Mouse (Mus musculus) ES-E14 (cell line): ENCODE results near the gene Ppp2r5e.

ENCODE experiments used
- CHD2 ChIP-seq: IDR thresholded peaks from 2 replicates; pipeline ENCODE4 v1.6.1; 2014; ENCODE audit warnings: mild to moderate bottlenecking, low read depth, low read length, inconsistent platforms
- HCFC1 ChIP-seq: IDR thresholded peaks from 2 replicates; pipeline ENCODE4 v1.6.1; 2012; ENCODE audit warnings: low read length, inconsistent platforms, borderline replicate concordance; ENCODE audit not compliant: insufficient read depth
- MAFK ChIP-seq: IDR thresholded peaks from 2 replicates; pipeline ENCODE4 v1.6.1; 2014; ENCODE audit warnings: mild to moderate bottlenecking, low read depth, low read length, inconsistent platforms; ENCODE audit not compliant: insufficient read depth
- ZC3H11A ChIP-seq: IDR thresholded peaks from 2 replicates; pipeline ENCODE4 v1.6.1; 2012; ENCODE audit warnings: low read depth, mild to moderate bottlenecking, inconsistent platforms, low read length, borderline replicate concordance
- ZNF384 ChIP-seq: IDR thresholded peaks from 2 replicates; pipeline ENCODE4 v1.6.1; 2012; ENCODE audit warnings: low read depth, low read length, inconsistent platforms

DNA sequence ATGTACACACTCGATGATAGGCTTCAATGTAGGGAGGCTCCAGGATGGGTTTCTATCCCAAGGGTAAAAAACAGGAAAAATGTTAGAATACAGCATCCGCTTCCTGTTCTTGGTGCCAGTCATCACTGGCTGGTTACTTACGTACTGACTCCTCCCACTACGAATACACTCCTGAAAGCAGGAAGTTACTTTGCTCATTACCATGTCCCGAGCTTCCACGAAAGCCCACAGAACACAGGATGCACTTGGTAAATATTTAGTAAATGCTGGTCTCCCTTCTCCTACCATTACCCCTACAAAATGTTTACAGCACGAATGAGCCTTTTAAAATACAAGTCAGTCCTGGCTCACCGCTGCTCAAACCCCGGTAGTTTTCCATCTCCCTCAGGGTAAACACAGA is 183.1 kb downstream of the Ppp2r5e start:
- TF ChIP-seq CHD2 (no peak), HCFC1 (no peak), MAFK (no peak), ZC3H11A (no peak), ZNF384 (no peak)
